Mouse (Mus musculus) lung, adult 2 months (tissue): Measurements from ENCODE around the gene Lmna.

Source experiments
- CTCF ChIP-seq: fragments of 200-500 bp; IDR thresholded peaks from 2 replicates; pipeline ENCODE4 v1.5.1; 2011; ENCODE audit warnings: mild to moderate bottlenecking, low read length, control low read depth; ENCODE audit not compliant: insufficient read depth
- POLR2A ChIP-seq: fragments of 200-500 bp; IDR thresholded peaks from 2 replicates; pipeline ENCODE4 v1.6.1; 2011; ENCODE audit warnings: low read depth, mild to moderate bottlenecking, control low read depth, low read length, borderline replicate concordance; ENCODE audit errors: extremely low read depth

DNA sequence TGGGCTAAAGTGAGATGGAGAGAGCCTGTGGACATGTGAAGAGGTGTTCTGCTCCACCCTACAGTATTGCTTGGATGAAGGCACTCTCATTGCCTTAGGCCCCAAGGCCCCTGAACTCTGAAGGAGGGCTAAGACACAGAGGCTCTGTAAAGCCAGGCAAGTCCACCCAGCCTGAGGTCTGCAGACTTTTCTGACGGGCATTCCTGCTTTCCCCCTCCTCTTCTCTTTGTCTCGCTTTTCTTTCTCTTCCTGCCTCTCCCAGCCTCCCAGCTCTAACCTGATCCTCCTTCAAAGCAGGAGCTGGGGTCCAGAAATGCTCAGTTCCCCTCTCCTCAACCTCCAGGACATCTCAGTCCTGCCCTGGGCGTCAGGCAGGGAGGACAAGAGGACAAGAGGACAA lies 25.2 kb upstream of the Lmna start:
- TF ChIP-seq CTCF (no peak), POLR2A (no peak)
